8 mouse cellular contexts compared by ENCODE assay signal in the genomic region with DNA sequence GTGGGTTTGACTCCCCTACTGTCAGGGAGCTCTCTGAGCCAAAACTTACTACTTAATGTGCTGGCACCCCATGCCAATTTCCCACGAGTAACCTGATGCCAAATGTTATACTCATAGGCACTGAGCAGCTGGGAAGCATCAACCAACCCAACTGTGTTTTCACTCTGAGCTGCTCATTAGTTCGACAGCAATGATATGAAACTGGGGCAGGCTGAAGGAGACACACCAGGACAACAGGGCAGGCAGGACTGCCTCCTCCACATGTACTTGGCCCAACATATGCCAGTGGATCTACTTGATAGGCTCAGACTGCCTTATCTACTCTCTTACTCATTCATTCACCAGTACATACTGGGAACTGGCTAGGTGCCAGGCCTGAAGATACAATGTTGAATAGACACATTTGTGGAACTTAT. TPM values are rescaled to one million over a fixed set of nuclear protein-coding genes. Genes with fewer than 3 reads are reported as not detected.
DNase-seq lines count a peak whose midpoint lies in the region; ATAC-seq lines count a peak whose summit lies in the region.
"Had no signal": no experiment of that assay in that cellular context is flagged by ENCODE, and none has a peak within 500 bp of the region (broad histone marks: within the 10 kb centered on the region; RNA-seq: fewer than 3 reads in every experiment).

No protein-coding gene starts in this region.

- WGBS in heart, embryonic 14.5 days = 32% methylated on average over 2 of the region's 2 CpGs

- H3K4me3 ChIP-seq in heart, embryonic 14.5 days (ENCODE audit: control insufficient read depth in 1 of 2, insufficient read depth in 1 of 2, low read depth in 1 of 2, low read length in 2 of 2) = no peak overlapping the region
- H3K4me3 ChIP-seq: lung, embryonic 15.5 days had no signal

- no peak overlapping the region for H3K4me2 ChIP-seq in heart, embryonic 14.5 days (ENCODE audit: low read length)
- H3K4me2 ChIP-seq: lung, embryonic 15.5 days had no signal

- peaks cover 8 to 22% of the 10 kb centered on the region in 2 experiments for H3K4me1 ChIP-seq in heart, embryonic 14.5 days (ENCODE audit: control insufficient read depth in 2 of 2, insufficient read depth in 2 of 2, low read length in 2 of 2)
- H3K4me1 ChIP-seq: lung, embryonic 15.5 days had no signal

- H3K36me3 ChIP-seq in heart, embryonic 14.5 days (ENCODE audit: control insufficient read depth, insufficient read depth, low read length) = peaks cover 91% of the 10 kb centered on the region

- H3K27ac ChIP-seq in heart, embryonic 14.5 days (replicated peaks in 1 of 2; ENCODE audit: control insufficient read depth in 1 of 2, insufficient read depth in 1 of 2, low read depth in 2 of 2, low read length in 2 of 2) = peak overlapping the region in 1 of 2 experiments; percentile 20; a peak in 1 of 4 replicates
- H3K27ac ChIP-seq: lung, embryonic 15.5 days had no signal

- no peaks in the 10 kb centered on the region for H3K9me3 ChIP-seq in heart, embryonic 14.5 days (ENCODE audit: control insufficient read depth, low read length)
- H3K9me3 ChIP-seq: lung, embryonic 15.5 days had no signal

- H3K9ac ChIP-seq in heart, embryonic 14.5 days (ENCODE audit: low read length) = no peak overlapping the region
- H3K9ac ChIP-seq: lung, embryonic 15.5 days had no signal

- DNase-seq in heart, adult 8-10 months (ENCODE audit: low spot score) = no peak
- DNase-seq in 416B (ENCODE audit: low read depth) (peak; percentile 46), NIH3T3 (ENCODE audit: low read depth) (peak; percentile 76)
- peak; percentile 91 for DNase-seq in layer of hippocampus, adult 9-11 months
- DNase-seq in kidney, adult 9 months = no peak
- DNase-seq in spleen, adult 18-20 months = no peak

- no peaks in the 10 kb centered on the region for H3K27me3 ChIP-seq in heart, embryonic 14.5 days (ENCODE audit: control insufficient read depth, insufficient read depth, low read length)
- H3K27me3 ChIP-seq: lung, embryonic 15.5 days had no signal

- 0 out of 2 replicates have a peak, but pooled peaks have one; percentile 61 for ATAC-seq in heart, embryonic 14.5 days (ENCODE audit: insufficient number of reproducible peaks, insufficient read depth, low FRiP score, low read depth)

RNA-seq across cellular contexts. Expression of a gene that starts 25.1 kb away (rescaled TPM):
- polyA plus RNA-seq in heart, embryonic 14.5 days (2014; fragmentation: Nextera tagmentation; extraction: Ambion mirVana) = 59.6 and 67.9 TPM in 2 replicates
- total RNA-seq in heart, adult 8-10 months (2022) = 10 to 100 TPM; 41.9 to 50.0 (median 45.1) TPM

RNA-seq across cellular contexts. Expression of a gene that starts 39.1 kb away (rescaled TPM):
- polyA plus RNA-seq in heart, embryonic 14.5 days (2014; fragmentation: Nextera tagmentation; extraction: Ambion mirVana) = 4.1 and 4.4 TPM in 2 replicates
- 1 to 10 TPM in 3 of 4 experiments, under 1 TPM in 1; 0.90 to 1.5 (median 1.0) TPM for total RNA-seq in heart, adult 8-10 months (2022)

RNA-seq across cellular contexts. Expression of a gene that starts 55.0 kb away (rescaled TPM):
- polyA plus RNA-seq in heart, embryonic 14.5 days (2014; fragmentation: Nextera tagmentation; extraction: Ambion mirVana) = 15.5 and 16.2 TPM in 2 replicates
- 1 to 10 TPM; 3.6 to 4.3 (median 4.0) TPM for total RNA-seq in heart, adult 8-10 months (2022)

RNA-seq across cellular contexts. Expression of a gene that starts 55.1 kb away (rescaled TPM):
- 5.9 and 6.6 TPM in 2 replicates for polyA plus RNA-seq in heart, embryonic 14.5 days (2014; fragmentation: Nextera tagmentation; extraction: Ambion mirVana)
- total RNA-seq in heart, adult 8-10 months (2022) = 10 to 100 TPM; 10.6 to 14.9 (median 13.5) TPM

Comparison
In these comparisons a context has a peak if more than half of its experiments do, and no peak if none do; other contexts are left out.
1. DNase-seq: peak in 416B (single experiment), NIH3T3 (single experiment) and layer of hippocampus, adult 9-11 months (single experiment); none in heart, adult 8-10 months (single experiment), kidney, adult 9 months (single experiment) and spleen, adult 18-20 months (0 of 2).